Mouse (Mus musculus) CD8-positive naive resting alpha-beta T cell, adult 2 months (primary cell): ENCODE results near the gene Frat1.
A peak's percentile ranks its signal among the peaks of the same experiment; 100 is the strongest.

ENCODE experiments used
- DNase-seq, 2 experiments: peaks; one replicate each; pipeline ENCODE4 v3.0.0; 2022; ENCODE audit warnings: low read depth in 2 of 2, low spot score in 2 of 2

Frat1 gene

DNA sequence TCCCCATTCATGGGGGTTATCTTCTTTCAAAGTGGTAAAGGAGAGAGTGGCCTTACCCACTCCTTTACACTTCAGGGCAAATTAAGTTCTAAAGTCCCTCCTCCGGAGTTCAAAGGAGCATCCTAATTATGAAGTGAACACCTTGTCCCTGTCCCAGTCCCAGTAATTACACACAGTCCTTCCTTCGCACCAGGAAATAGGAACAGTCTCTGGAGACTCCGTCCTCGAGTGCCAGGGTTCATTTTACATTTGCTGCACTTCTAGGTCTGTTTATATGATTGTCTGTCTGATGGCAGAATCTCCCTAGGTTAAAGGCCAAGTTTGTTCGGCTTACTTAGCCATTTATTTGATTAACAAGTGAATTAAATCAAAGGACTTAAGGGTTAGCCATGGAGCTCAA is 13.4 kb upstream of the Frat1 start:
- DNase-seq = no peak

DNA sequence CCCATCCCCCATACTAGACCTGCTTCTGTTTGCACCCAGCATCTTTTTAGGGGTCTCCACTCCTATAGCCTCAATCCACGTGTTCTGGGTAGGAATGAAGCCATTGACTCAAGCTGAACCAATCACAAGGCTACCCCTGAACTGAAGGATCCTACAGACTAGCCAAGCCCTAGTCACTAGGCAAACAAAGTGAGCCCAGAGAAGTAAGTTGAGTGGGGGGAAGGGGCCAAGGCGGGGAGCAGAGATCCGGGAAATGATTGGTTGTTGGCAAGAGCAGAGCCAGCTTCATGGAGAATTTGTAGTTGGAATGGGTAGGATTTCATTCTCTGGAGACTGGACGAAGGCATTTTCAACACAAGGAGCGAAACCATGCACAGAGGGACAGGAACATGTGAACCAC is 12.9 kb upstream of the Frat1 start:
- no peak for DNase-seq

DNA sequence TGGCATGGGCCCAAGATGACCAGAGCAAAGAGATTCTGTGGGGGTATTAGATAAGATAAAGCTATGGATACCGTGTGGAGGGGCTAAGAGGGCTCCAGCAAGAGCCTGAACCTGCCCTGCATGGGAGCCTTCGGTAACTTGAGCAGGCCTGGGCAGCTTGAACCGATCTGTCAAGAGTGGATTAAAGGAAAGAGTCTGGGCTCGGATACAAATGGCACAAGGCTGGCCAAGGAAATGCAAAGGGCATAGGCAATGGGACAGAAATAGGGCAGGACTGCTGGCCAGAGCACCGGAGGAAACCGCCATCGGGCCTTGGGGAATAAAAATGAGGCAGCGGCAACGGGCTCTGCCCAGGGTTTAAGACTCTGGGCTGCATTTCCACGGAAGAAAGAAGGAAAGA is 12.4 kb upstream of the Frat1 start:
- DNase-seq = no peak

DNA sequence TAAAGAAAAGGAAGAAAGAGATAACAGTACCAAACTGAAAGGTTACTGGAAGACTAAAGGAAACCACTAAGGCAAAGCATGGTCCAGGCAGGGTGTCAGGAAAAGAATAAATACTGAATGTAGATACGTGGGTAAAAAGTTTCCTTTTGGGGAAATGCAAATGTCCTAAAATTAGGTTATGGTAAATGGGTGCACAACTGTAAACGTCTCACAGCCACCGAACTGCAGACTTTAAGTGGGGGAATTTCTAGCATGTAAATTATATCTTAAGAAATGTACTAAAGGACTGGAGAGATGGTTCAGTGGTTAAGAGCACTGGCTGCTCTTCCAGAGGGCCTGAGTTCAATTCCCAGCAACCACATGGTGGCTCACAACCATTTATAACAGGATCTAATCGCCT is 11.0 kb upstream of the Frat1 start:
- no peak for DNase-seq

DNA sequence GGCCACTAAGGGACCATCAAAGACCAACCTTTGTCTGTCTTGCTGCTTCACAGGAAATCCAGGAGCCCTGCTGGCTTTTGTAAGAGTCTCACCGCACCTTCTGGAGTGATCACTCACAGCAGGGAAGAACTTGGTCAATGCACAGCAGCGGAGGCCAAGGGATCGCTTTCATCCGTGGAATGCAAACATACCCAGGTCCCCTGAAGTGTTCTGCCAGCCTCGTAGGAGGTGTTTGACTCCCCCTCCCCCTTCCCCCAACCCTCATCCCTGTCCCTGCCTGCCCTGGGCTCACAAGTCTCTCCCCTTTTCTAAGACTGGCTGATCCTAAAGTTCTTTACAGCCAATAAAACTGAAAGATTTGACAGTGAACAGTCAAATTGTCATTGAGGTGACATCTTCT is 8.3 kb upstream of the Frat1 start:
- no peak for DNase-seq

DNA sequence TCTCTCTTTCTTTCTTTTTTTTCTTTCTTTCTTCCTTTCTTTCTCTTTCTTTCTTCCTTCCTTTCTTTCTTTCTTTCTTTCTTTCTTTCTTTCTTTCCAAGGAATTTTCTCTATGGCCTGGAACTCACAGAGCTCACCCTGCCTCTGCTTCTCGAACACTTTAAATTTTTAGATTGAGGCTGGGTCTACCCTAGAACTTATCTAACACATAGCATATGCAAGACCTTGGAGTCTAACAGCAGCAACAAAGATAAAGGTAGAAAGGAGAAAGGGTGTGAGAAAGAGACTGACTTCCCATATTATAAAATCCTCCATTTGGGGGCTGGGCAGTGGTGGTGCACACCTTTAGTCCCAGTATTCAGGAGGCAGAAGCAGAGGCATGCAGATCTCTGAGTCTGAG is 7.2 kb upstream of the Frat1 start:
- DNase-seq = no peak

DNA sequence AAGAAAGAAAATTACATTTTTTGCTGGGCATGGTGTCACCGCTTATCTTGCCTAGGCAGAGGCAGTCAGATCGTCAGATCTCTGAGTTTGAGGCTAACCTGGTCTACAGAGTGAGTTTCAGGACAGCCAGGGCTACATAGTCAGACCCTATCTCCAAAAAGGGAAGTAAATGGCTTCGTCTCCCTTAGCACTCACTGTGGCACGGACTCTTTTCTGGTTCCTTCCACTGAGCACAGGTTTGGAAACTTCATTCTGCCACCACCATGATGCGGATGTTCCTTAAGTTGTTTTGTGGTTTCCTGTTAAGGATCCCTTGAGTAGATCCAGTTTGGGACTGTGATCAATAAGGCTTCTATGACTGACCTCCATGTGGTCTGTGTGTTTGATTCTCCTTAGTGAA is 4.8 kb upstream of the Frat1 start:
- DNase-seq = no peak

DNA sequence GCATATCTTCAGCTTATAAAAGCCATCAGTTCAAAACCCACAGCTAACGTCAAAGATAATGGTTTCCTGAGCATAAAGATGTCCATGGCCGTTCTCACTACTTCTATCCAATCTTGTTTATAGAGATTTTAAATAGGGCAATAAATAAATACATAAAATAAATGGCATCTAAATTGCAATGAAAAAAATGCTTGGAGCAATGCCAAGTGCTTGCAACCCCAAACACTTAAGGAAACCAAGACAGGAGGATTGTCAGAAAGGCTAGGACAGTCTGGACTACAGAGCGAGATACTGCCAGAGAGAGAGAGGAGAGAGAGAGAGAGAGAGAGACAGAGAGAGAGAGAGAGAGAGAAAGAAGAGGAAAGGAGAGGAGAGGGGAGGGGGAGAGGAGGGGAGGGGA is 3.2 kb upstream of the Frat1 start:
- no peak for DNase-seq

DNA sequence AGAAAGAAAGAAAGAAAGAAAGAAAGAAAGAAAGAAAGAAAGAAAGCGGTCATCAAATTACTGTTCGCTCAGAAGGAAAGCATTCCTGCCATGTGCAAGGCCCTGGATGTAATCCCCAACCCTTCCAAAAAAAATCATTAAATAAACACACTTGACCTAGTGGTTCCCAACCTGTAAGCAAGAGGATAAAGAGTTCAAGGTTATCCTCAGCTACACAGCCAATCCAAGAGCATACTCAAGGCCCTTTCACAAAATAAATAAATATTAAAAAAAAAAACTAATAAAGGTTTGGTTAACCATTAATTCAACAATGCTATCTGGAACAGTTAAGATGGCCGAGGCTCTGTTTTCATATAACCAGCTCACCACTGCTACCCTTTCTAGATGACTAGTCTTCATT is 829 bp upstream of the Frat1 start:
- DNase-seq = no peak

DNA sequence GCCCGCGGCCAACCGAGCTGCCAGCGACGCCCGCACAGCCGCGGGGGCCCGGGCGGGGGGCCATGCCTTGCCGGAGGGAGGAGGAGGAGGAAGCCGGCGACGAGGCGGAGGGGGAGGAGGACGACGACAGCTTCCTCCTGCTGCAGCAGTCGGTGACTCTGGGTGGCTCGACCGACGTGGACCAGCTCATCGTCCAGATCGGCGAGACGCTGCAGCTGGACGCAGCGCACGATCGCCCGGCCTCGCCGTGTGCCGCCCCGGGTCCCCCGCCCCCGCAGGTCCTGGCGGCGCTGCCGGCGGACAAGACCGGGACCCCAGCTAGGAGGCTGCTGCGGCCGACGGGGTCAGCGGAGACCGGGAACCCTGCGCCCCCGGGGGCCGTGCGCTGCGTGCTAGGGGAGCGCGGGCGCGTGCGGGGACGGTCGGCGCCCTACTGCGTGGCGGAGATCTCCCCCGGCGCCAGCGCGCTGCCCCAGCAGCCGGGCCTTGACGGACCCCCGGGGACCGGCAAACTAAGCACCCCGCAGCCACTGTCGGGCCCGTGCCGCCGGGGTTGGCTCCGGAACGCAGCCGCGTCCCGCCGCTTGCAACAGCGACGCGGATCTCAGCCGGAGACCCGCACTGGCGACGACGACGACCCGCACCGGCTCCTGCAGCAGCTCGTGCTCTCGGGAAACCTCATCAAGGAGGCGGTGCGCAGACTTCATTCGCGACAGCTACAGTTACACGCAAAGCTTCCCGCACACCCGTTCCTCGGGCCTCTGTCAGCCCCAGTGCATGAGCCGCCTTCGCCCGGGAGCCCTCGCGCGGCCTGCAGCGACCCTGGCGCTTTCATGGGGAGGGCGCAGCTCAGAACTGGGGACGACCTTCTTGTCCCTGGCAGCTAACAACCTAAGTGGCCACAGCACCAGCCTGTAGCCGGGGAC is 599 bp downstream of the Frat1 start:
- peak; percentile 47 to 52 for DNase-seq

DNA sequence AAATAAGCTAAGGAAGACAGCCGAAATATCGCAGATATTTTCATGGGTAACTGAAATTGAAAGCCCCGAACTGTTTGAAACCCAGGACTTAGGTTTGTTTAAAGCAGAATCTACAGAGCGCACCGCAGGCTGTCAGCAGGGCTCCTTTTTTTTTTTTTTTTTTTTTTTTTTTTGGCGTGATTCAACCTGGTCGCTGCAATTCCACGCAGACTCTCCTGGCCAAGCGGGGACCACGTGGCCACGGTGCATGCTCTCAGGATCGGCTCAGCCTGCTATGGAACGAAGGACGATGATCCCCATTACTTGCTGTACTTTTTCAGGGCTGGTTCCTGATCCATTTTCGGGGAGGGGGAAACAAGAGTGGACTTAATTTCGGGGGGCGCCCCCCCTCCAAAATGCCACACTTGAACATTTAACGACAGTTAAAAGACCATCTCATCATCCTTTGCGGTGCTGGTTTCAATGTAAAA is 1.4 kb downstream of the Frat1 start:
- no peak for DNase-seq

DNA sequence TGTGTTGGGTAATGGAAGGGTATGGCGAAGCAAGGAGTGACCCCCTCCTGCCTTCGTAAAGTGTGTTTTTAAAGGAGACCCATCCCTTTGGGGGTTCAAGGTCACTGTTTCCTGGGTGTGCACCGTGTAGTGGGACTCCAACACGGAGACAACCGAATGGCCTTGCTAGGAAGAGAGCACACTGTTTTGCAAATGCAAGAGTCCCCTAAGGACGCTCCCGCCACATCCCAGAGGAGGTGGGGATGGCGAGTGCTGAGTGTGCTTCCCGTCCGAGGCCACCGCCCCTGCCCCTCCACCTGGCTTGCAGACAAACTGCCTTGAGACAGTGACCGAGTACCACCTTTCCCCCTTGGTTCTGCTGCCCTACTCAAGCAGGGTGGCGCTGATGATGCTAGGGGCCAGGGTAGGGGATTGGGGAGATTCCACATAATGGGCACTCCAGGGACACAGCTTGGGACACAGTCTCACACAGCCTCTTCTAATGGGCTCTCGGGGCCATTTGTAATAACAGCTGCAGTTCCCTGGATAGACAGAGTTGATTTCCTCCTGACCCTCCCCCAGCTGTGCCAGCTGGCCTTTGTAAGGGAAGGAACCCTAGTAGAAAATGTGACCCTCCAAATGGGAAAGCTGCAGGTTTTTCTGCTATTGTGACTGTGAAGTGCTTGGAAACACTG is 2.1 kb downstream of the Frat1 start:
- no peak for DNase-seq

DNA sequence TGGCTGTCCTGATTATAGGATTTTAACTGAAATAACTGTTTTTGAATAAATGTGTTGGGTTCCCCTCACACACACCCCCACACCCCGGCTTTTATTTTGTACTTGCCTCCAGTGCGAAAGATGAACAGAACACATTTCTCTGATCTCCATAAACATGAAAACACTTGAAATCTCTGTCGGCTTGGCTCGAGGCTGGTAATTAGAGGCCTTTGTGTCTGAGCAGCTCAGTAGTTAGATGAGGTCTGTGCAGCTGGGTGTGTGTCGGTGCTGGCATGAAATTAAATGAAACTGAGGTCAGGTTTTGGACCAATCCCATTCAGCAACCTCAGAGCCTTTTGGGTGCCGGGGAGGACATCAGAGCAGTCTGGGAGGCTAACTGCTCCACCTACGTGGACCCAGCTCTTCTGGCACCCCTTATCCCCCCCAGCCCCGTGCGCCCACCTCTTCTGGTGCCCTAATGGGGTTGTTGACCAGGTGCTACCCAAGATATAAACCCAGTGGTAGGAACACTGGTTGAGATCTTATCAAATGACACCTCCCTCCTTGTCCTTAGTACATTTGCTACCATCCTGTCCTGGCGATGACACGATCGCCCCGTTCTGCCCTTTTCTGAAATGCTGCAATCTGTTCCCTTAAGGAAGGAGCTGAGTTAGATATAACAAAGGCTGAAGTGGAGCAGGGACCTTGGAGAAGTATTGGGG is 2.9 kb downstream of the Frat1 start:
- DNase-seq = no peak

DNA sequence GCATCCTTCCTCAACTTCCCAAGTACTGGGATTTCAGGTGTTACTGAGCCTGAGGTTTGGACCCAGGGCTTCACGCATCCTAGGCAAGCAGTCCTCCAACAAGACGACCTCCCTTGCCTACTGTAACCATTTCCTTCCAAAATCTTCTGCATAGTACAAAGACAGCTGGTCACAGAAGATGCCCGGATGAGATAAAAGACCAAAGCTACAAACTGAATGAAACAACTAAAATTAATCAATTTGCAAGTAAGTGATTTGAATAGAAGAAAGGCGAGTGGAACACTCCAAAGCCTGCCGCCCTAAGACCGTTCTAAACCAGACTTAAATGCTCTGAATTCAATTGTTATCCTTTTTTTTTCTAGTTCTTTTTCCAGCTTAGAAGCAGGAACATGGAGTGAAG is 5.6 kb downstream of the Frat1 start:
- DNase-seq = no peak

DNA sequence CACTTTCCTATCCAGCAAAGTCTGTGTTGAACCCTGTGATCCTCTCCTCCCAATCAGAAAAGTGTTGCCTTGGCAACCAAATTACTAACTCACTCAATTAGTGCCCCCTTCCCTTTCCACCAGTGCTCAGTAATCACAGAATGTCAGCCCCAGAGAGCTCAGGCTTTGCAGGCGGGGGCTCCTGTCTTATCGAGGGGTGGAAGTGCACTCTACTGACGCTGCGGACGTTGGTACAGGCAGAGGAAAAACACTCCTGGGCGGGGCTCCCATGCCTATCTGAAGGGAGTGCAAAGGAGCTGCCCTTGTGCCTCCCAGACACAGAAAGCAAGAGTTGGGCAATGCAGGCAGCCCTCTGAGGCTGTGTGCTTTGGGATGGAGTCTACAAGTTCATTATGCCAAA is 6.0 kb downstream of the Frat1 start:
- DNase-seq = peak in 1 of 2 experiments; percentile 20

DNA sequence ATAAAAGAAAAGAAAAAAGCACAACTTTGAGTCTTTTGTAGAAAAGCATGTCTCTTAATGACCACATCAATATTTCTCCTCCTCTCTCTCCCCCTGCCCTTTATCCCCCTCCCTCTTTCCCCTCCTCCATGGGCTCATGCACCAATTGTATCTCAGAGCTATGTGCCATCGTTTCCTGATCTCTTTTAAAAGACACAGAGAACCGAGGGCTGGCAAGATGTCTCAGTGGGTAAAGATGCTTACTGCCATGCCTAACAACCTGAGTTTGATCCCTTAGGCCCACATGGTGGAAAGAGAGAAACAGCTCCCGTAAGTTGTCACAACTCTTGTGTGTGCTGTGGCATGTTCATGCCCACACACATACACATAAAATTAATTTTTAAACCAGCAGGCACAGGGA is 6.9 kb downstream of the Frat1 start:
- DNase-seq = no peak

DNA sequence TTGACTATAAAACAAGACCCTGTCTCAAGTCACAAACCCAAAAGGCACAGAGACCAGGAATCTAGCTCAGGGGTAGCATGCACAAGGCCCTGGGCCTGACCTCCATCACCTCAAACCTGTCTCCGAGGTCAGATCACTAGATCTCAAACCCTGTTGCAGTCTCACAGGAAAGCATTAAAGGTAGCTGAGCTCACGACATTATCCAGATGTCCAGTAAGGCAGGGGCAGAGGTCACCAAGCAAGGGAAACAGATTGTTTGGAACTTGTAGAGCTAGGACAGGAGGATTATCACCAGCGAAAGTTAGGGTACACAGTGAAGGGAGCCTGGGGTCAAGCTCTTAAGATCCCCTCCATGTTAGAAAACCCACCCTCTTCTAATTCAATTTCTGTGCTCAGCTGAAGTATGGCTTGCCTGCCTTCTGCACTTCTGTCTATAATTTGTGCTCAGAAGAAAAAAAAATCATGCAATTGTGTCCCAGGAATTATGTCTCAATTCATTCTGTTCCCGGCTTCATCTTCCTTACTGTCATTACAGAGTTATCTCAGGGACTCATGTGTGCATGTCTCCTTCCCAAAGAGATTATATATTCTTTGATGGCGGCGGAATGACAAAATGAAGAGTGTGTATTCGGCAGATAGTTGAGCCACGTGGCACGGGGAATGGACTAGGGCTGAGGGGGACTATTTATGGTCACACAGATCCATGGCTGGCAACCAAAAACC is 7.6 kb downstream of the Frat1 start:
- DNase-seq = no peak

DNA sequence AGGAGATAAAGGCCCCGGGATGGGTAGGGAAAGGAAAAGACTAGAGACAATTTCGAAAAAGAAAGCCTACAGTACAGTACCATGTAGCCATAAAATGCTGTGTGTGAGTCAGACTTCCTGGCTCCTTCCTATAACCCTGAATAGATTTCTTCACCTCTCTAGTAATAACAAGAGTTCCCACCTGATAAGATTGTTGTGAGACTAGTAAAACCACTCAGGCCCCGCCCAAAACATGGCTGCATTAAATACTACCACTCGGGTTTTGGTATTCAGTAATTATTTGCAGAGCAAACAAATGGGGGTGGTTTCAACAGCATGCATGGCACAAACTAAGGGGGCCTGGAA is 8.1 kb downstream of the Frat1 start:
- no peak for DNase-seq

DNA sequence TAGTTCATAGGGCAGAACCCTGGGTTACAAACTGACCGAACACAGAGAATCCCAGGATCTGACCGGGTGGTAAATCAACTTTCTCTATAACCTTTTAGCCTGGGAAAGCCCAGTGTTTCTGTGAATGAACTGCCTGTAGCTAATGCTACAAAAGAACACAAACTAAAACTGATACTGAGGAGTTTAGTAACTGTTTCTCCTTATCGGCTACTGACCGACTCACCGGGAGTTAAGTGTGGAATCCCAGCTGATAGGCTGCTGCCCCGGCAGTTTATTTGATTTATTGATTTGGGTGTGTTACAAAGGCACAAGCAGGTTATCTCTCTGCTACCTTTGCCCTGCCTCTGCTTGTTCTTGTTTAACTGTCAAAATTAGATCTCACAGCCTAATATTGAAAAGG is 9.0 kb downstream of the Frat1 start:
- no peak for DNase-seq

DNA sequence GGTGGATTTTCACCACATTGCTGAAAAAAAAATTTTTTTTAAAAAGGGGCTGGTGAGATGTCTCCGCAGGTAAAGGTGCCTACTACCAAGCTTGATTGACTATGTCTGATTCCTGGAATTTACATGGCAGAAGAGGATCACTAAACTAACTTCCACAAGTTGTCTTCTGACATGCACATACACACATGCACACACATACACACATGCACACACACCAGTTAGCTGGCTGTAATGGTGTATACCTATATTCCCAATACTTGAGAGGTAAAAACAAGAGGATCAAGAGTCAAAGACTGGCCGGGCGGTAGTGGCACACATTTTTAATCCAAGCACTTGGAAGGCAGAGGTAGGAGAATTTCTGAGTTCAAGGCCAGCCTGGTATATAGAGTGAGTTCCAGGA is 9.9 kb downstream of the Frat1 start:
- no peak for DNase-seq

DNA sequence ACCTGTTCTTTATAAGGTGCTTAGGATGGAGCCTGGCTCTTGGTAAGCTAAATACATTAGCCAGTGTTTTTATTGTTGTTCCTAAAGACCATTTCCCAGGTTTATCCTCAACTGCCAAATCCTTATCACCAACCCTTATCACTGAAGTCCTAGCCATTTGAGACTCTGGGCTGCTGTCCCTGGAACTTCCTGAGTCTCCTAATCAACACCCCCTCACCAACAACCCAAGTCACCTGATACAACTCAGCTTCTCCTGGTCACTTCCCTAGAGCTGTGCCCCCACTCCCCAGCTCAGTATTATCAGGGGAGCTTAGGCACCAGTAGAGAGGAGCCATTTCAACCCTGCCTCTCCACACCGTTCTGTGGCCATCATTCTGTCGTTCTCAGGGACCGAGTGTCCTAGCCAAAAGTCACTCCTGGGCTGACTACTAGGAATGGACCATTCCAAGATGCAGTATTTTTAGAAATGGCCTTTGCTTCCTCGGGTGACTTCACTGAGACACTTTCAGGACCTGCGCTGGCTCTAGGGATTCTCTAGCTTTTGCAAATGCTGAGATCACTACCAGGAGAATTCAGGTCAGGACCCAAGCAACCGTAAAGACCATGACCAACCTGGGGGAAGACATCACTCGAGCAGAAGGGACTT is 11.5 kb downstream of the Frat1 start:
- no peak for DNase-seq
